Mouse (Mus musculus) neural tube, embryonic 15.5 days (tissue): ENCODE measurements around the gene Zfp810. TPM values are rescaled to one million over a fixed set of nuclear protein-coding genes. Genes with fewer than 3 reads are reported as not detected.

Experiments
- ATAC-seq: fragments of 200-750 bp; cut with Nextera tagmentation; 2 replicates; pipeline ENCODE4 v1.8.0; 2017; ENCODE audit warnings: mild to moderate bottlenecking, moderate TSS enrichment, moderate library complexity; ENCODE audit not compliant: low FRiP score
- H3K27ac ChIP-seq: fragments of 300-500 bp; sonication (generic); replicated peaks from 2 replicates; pipeline ENCODE4 v1.5.1; 2015; ENCODE audit warnings: mild to moderate bottlenecking, inconsistent platforms
- H3K27me3 ChIP-seq: fragments of 300-500 bp; sonication (generic); replicated peaks from 2 replicates; pipeline ENCODE4 v1.6.1; 2015; ENCODE audit warnings: inconsistent platforms
- H3K36me3 ChIP-seq: fragments of 300-500 bp; sonication (generic); 2 replicates; pipeline ENCODE4 v1.6.1; 2015; ENCODE audit warnings: inconsistent platforms
- H3K4me1 ChIP-seq: fragments of 300-500 bp; sonication (generic); 2 replicates; pipeline ENCODE4 v1.6.1; 2015; ENCODE audit warnings: inconsistent platforms
- H3K4me2 ChIP-seq: fragments of 300-500 bp; sonication (generic); 2 replicates; pipeline ENCODE4 v1.6.1; 2015; ENCODE audit warnings: inconsistent platforms, mild to moderate bottlenecking, moderate library complexity
- H3K4me3 ChIP-seq: fragments of 300-500 bp; sonication (generic); replicated peaks from 2 replicates; pipeline ENCODE4 v1.5.1; 2015; ENCODE audit warnings: mild to moderate bottlenecking, inconsistent platforms
- H3K9ac ChIP-seq: fragments of 300-500 bp; sonication (generic); replicated peaks from 2 replicates; pipeline ENCODE4 v1.6.1; 2015; ENCODE audit warnings: mild to moderate bottlenecking, inconsistent platforms
- H3K9me3 ChIP-seq: fragments of 300-500 bp; sonication (generic); replicated peaks from 2 replicates; pipeline ENCODE4 v1.6.1; 2016; ENCODE audit warnings: inconsistent platforms
- WGBS: fragments of 180-500 bp; shearing (Covaris S2); methylation state at CpG from one replicate; pipeline ENCODE4 v1.1.7; 2015; ENCODE audit warnings: mixed read lengths; 5-methylcytosine and 5-hydroxymethylcytosine counted together
- polyA plus RNA-seq: library from polyadenylated mRNA; unstranded; fragments of >200 nt; fragmentation: Nextera tagmentation; extraction: Ambion mirVana; gene quantifications from 2 replicates; pipeline ENCODE4 v1.2.1, GENCODE M21; 2015

Zfp810 gene
- polyA plus RNA-seq, 1 experiment from 2014 or later, result 27.0 TPM

GRCm38 (mm10) chr9:22259184-22260091 is 48.0 kb downstream of the Zfp810 start, which contains the start of gene Zfp599:
TSS of gene Zfp599 (minus strand) at chr9:22259895.
- Histone ChIP-seq H3K36me3 (peaks cover 20% of the 10 kb centered on the region), H3K4me3 (peak within 1 kb of the TSS; percentile 64), H3K27me3 (no peaks in the 10 kb centered on the region), H3K4me1 (peaks cover 6% of the 10 kb centered on the region; the same call in 1 of the 2 replicates), H3K4me2 (peak within 1 kb of the TSS; percentile 86), H3K27ac (no peak within 1 kb of the TSS), H3K9me3 (peaks cover 8% of the 10 kb centered on the region; the same call in 1 of the 2 replicates), H3K9ac (peak within 1 kb of the TSS; percentile 72)
- ATAC-seq, result peak; percentile 95
- WGBS, result 1% methylated on average over 34 of the region's 35 CpGs

GRCm38 (mm10) chr9:22258784-22259183 is 48.7 kb downstream of the Zfp810 start:
- Histone ChIP-seq H3K9me3 (peaks cover 13% of the 10 kb centered on the region; the same call in 1 of the 2 replicates), H3K36me3 (peaks cover 25% of the 10 kb centered on the region), H3K4me1 (peaks cover 6% of the 10 kb centered on the region; the same call in 1 of the 2 replicates), H3K27ac (no peak overlapping the region), H3K4me2 (peak overlapping the region; percentile 86), H3K4me3 (peak overlapping the region; percentile 64), H3K27me3 (no peaks in the 10 kb centered on the region), H3K9ac (0 out of 2 replicates have a peak overlapping the region, but pooled peaks have one; percentile 72)
- no peak for ATAC-seq
- WGBS, result 84% methylated on average over 8 of the region's 8 CpGs

GRCm38 (mm10) chr9:22256579-22256978 is 50.9 kb downstream of the Zfp810 start:
- H3K27me3 ChIP-seq, result no peaks in the 10 kb centered on the region
- H3K36me3 ChIP-seq, result peaks cover 43% of the 10 kb centered on the region
- WGBS, result 94% methylated on average over 4 of the region's 4 CpGs
- no peak overlapping the region for H3K27ac ChIP-seq
- H3K4me3 ChIP-seq, result no peak overlapping the region
- H3K4me2 ChIP-seq, result no peak overlapping the region
- peaks cover 16% of the 10 kb centered on the region; the same call in 1 of the 2 replicates for H3K9me3 ChIP-seq
- peaks cover 6% of the 10 kb centered on the region; the same call in 1 of the 2 replicates for H3K4me1 ChIP-seq
- no peak for ATAC-seq
- no peak overlapping the region for H3K9ac ChIP-seq

GRCm38 (mm10) chr9:22244242-22244641 is 63.2 kb downstream of the Zfp810 start:
- H3K27ac ChIP-seq, result no peak overlapping the region
- 93% methylated on average over 2 of the region's 2 CpGs for WGBS
- ATAC-seq, result no peak
- no peak overlapping the region for H3K4me3 ChIP-seq
- H3K9me3 ChIP-seq, result peaks cover 13% of the 10 kb centered on the region
- no peaks in the 10 kb centered on the region for H3K27me3 ChIP-seq
- peaks cover 76% of the 10 kb centered on the region for H3K36me3 ChIP-seq
- H3K9ac ChIP-seq, result no peak overlapping the region
- H3K4me2 ChIP-seq, result no peak overlapping the region
- no peaks in the 10 kb centered on the region for H3K4me1 ChIP-seq

- Histone ChIP-seq H3K27me3 (no peaks in the 10 kb centered on the region), H3K27ac (no peak overlapping the region), H3K4me1 (no peaks in the 10 kb centered on the region), H3K9me3 (no peaks in the 10 kb centered on the region), H3K9ac (no peak overlapping the region), H3K36me3 (peaks cover 68% of the 10 kb centered on the region), H3K4me2 (no peak overlapping the region), H3K4me3 (no peak overlapping the region)
- ATAC-seq, result no peak
- 97% methylated on average over 4 of the region's 4 CpGs for WGBS
Observed at GRCm38 (mm10) chr9:22240001-22240400, 67.4 kb downstream of the Zfp810 start.

GRCm38 (mm10) chr9:22230556-22230955 is 76.9 kb downstream of the Zfp810 start:
- Histone ChIP-seq H3K9ac (no peak overlapping the region), H3K9me3 (no peaks in the 10 kb centered on the region), H3K4me1 (peaks cover 5% of the 10 kb centered on the region), H3K4me3 (no peak overlapping the region), H3K36me3 (no peaks in the 10 kb centered on the region), H3K27ac (no peak overlapping the region), H3K4me2 (no peak overlapping the region), H3K27me3 (no peaks in the 10 kb centered on the region)
- ATAC-seq, result no peak

GRCm38 (mm10) chr9:22230061-22230460 is 77.4 kb downstream of the Zfp810 start:
- Histone ChIP-seq H3K4me2 (no peak overlapping the region), H3K4me3 (no peak overlapping the region), H3K4me1 (peaks cover 5% of the 10 kb centered on the region), H3K9me3 (no peaks in the 10 kb centered on the region), H3K27me3 (no peaks in the 10 kb centered on the region), H3K9ac (no peak overlapping the region), H3K27ac (no peak overlapping the region), H3K36me3 (no peaks in the 10 kb centered on the region)
- 91% methylated on average over 3 of the region's 3 CpGs for WGBS
- no peak for ATAC-seq

- no peak for ATAC-seq
- Histone ChIP-seq H3K4me3 (no peak overlapping the region), H3K4me2 (no peak overlapping the region), H3K9me3 (no peaks in the 10 kb centered on the region), H3K36me3 (no peaks in the 10 kb centered on the region), H3K4me1 (peaks cover 5% of the 10 kb centered on the region), H3K27ac (no peak overlapping the region), H3K9ac (no peak overlapping the region), H3K27me3 (no peaks in the 10 kb centered on the region)
- 89% methylated on average over 7 of the region's 7 CpGs for WGBS
Observed at GRCm38 (mm10) chr9:22229386-22230026, 77.9 kb downstream of the Zfp810 start.

- 78% methylated on average over 15 of the region's 15 CpGs for WGBS
- Histone ChIP-seq H3K4me2 (no peak overlapping the region), H3K27me3 (no peaks in the 10 kb centered on the region), H3K4me3 (no peak overlapping the region), H3K4me1 (peaks cover 5% of the 10 kb centered on the region), H3K36me3 (no peaks in the 10 kb centered on the region), H3K9me3 (no peaks in the 10 kb centered on the region), H3K9ac (no peak overlapping the region), H3K27ac (no peak overlapping the region)
- no peak for ATAC-seq
Observed at GRCm38 (mm10) chr9:22226846-22227245, 80.6 kb downstream of the Zfp810 start.
